Mouse (Mus musculus): ENCODE results near the gene Olfr1154.

Olfr1154 gene

GRCm38 (mm10) chr2:87905066-87905465 is at the start of gene Olfr1154:
Olfr1154 (minus strand) TSS chr2:87905166.
- DNase-seq (ENCODE audit: low read depth, low spot score): no peak

- no peak for DNase-seq (ENCODE audit: low read depth, low spot score)
These were observed 48.0 kb upstream of the Olfr1154 start, which contains the start of gene Olfr1156 for GRCm38 (mm10) chr2:87953000-87953399. Olfr1156 (minus strand) TSS chr2:87953100.

GRCm38 (mm10) chr2:87945037-87945436 is 40.1 kb upstream of the Olfr1154 start, which contains the start of gene Olfr1155:
Olfr1155 (minus strand) TSS chr2:87945137.
- DNase-seq (ENCODE audit: low read depth, low spot score): no peak

- DNase-seq (ENCODE audit: low read depth, low spot score): no peak
These were observed 10.3 kb downstream of the Olfr1154 start, which contains the start of gene Olfr1153 for GRCm38 (mm10) chr2:87894662-87895061. Olfr1153 (plus strand) TSS chr2:87894962.

GRCm38 (mm10) chr2:87866192-87866591 is 38.8 kb downstream of the Olfr1154 start, which contains the start of gene Olfr1152:
Olfr1152 (plus strand) TSS chr2:87866492.
- DNase-seq (ENCODE audit: low read depth, low spot score): no peak

- no peak for DNase-seq (ENCODE audit: low read depth, low spot score)
These were observed 49.4 kb downstream of the Olfr1154 start, which contains the start of gene Olfr1151 for GRCm38 (mm10) chr2:87855562-87855961. Olfr1151 (plus strand) TSS chr2:87855862.

All from 3T3-L1 (cell line).